Comparison of ENCODE assay signal across 11 mouse cellular contexts in the genomic region with DNA sequence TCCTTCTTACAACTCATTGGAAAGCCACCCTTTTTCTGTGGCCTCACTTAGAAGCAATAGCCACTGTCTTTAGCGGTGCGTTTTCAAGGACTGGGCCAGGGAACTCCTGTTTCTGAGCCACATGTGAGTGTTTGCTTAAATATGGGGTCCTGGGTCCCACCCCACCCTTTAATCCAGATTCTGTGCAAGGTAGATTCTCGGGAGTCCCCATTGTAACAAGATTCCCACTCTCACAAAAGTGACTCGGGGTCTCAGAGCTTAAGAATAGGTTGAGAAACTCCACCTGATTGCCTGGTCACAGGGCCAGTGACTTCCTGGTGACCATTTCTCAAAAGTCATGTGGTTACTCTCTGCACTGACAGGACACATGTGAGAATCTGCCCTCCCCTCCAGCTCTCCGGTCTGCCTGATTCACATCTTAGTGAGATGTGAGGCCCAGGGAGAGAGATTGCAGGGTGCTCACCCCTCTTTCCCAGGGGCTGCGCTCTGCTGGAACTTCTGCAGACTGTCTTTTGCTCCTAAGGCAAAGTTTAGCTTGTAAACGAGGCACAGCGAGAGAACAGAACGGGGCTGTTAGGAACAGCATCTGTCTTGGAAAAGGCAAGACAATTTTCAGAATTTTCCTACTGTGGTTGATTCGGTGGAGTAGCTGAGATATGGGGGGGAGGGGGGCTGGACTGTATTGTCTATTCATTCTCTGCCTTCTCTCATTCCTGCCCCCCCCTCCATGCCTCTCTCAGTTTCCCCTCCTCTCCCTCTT.
DNase-seq lines count a peak whose midpoint lies in the region; ATAC-seq lines count a peak whose summit lies in the region.
"Had no signal": no experiment of that assay in that cellular context is flagged by ENCODE, and none has a peak within 500 bp of the region (broad histone marks: within the 10 kb centered on the region; RNA-seq: fewer than 3 reads in every experiment).

No protein-coding gene starts in this region.

- no peak overlapping the region for H3K4me3 ChIP-seq in forebrain, embryonic 16.5 days (replicated peaks; ENCODE audit: low read length)
- H3K4me3 ChIP-seq in midbrain, embryonic 12.5 days: no peak overlapping the region
- H3K4me3 ChIP-seq: liver, embryonic 12.5 days had no signal

- H3K27ac ChIP-seq in forebrain, embryonic 16.5 days (ENCODE audit: low read length): peak overlapping the region; percentile 73
- peak overlapping the region; percentile 77 for H3K27ac ChIP-seq in midbrain, embryonic 12.5 days (replicated peaks)
- H3K27ac ChIP-seq: liver, embryonic 12.5 days had no signal

- no peak overlapping the region for H3K4me2 ChIP-seq in forebrain, embryonic 16.5 days (ENCODE audit: low read length)
- peak overlapping the region; percentile 23 for H3K4me2 ChIP-seq in midbrain, embryonic 12.5 days (replicated peaks)
- H3K4me2 ChIP-seq: liver, embryonic 12.5 days had no signal

- 9% methylated on average over 10 of the region's 10 CpGs for WGBS in forebrain, embryonic 16.5 days
- 8% methylated on average over 10 of the region's 10 CpGs for WGBS in midbrain, embryonic 12.5 days

- H3K9ac ChIP-seq in forebrain, embryonic 16.5 days (replicated peaks; ENCODE audit: low read depth, low read length): peak overlapping the region; percentile 6; the same call in 1 of the 2 replicates
- H3K9ac ChIP-seq in midbrain, embryonic 12.5 days (replicated peaks): no peak overlapping the region
- H3K9ac ChIP-seq: liver, embryonic 12.5 days had no signal

- H3K36me3 ChIP-seq in forebrain, embryonic 16.5 days (ENCODE audit: control insufficient read depth, insufficient read depth): no peaks in the 10 kb centered on the region
- no peaks in the 10 kb centered on the region for H3K36me3 ChIP-seq in midbrain, embryonic 12.5 days
- H3K36me3 ChIP-seq: liver, embryonic 12.5 days had no signal

- H3K4me1 ChIP-seq in forebrain, embryonic 16.5 days (replicated peaks; ENCODE audit: control insufficient read depth, insufficient read depth, low read length): peaks cover 35% of the 10 kb centered on the region
- H3K4me1 ChIP-seq in midbrain, embryonic 12.5 days: peaks cover 26% of the 10 kb centered on the region

- H3K27me3 ChIP-seq in forebrain, embryonic 16.5 days (replicated peaks; ENCODE audit: control insufficient read depth, insufficient read depth, low read length): no peaks in the 10 kb centered on the region
- no peaks in the 10 kb centered on the region for H3K27me3 ChIP-seq in midbrain, embryonic 12.5 days
- H3K27me3 ChIP-seq: liver, embryonic 12.5 days had no signal

- no peaks in the 10 kb centered on the region for H3K9me3 ChIP-seq in forebrain, embryonic 16.5 days (ENCODE audit: control insufficient read depth, low read length)
- no peaks in the 10 kb centered on the region for H3K9me3 ChIP-seq in midbrain, embryonic 12.5 days

- DNase-seq in frontal cortex, postnatal 10 days (ENCODE audit: low spot score in 2 of 2): no peak
- DNase-seq in brain, adult 2 months (ENCODE audit: low read depth, low spot score): peak; percentile 41
- DNase-seq in thymus, postnatal 4 days: no peak
- DNase-seq in gastrocnemius, postnatal 4 days (ENCODE audit: low spot score in 2 of 2): no peak
- no peak for DNase-seq in spleen, postnatal 4 days (ENCODE audit: low spot score in 2 of 2)
- DNase-seq: adrenal gland, adult 8-10 months; cerebellum, adult 9-10 months had no signal

- ATAC-seq in frontal cortex, adult (ENCODE audit: low TSS enrichment): peak; percentile 60
- no peak for ATAC-seq in forebrain, embryonic 16.5 days
- peak; percentile 39 for ATAC-seq in midbrain, embryonic 12.5 days (ENCODE audit: low FRiP score, low read depth)
- ATAC-seq: liver, embryonic 12.5 days had no signal
